Mouse (Mus musculus): Measurements from ENCODE around the gene Wnt1. TPM values are rescaled to one million over a fixed set of nuclear protein-coding genes. Genes with fewer than 3 reads are reported as not detected.

Gene Wnt1
- polyA plus RNA-seq, 1 experiment = 0.04 TPM

DNA sequence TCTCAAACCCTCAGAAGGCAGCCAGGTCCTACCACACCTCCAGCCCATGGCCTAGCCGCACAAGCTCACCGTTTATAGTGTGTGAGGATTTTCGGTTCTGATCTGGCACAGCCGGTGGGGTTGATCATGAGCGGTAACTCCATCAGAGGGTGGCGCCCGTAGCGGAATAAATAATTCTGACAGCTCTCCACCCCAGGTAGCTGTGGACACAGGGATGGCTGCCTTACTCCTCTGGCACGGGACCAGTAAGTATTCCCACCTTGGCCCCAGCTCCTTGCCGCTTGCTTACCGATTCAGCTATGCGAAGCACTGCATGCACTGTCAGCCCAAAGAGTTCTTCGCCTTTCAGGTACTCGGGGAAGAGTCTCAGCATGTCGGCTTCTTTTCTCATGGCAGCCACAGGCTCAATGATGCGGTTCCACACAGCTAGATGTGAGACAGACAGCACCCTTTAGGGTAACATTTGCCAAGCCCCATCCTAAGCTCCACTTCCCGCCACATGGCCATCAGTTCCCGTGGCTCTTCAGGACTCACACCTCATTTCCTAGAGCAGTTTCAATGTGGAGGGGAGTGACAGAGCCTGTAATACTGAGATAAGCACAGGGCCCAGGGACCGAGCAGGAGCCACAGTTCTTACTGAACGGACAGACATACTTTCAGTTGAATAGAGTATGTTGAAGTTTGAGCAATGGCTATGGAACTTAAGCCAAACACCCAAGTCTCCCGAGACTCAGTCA is 47.5 kb downstream of the Wnt1 start:
- DNase-seq (ENCODE audit: low spot score) = no peak

GRCm38 (mm10) chr15:98837743-98838103 is 48.1 kb downstream of the Wnt1 start:
- DNase-seq (ENCODE audit: low spot score) = no peak

DNA sequence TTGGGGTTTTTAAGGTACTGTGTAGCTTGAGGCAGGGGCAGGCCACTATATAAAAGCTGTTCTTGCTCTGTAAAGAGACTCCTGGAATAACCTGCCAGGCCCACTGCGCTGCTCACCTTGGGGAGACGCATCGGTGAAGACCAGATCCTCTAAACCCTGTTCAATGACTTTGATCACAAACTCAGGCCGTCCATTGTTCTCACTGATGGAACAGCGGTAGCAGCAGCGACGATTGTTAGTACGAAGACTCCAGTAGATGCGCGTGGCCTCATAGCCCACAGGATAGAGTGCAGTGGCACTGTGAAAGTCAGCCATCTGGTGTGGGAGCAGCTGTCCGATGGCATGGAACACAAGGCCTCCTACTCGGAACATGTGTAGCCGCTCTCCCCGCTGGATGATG is 49.5 kb downstream of the Wnt1 start:
- no peak for DNase-seq (ENCODE audit: low spot score)

DNA sequence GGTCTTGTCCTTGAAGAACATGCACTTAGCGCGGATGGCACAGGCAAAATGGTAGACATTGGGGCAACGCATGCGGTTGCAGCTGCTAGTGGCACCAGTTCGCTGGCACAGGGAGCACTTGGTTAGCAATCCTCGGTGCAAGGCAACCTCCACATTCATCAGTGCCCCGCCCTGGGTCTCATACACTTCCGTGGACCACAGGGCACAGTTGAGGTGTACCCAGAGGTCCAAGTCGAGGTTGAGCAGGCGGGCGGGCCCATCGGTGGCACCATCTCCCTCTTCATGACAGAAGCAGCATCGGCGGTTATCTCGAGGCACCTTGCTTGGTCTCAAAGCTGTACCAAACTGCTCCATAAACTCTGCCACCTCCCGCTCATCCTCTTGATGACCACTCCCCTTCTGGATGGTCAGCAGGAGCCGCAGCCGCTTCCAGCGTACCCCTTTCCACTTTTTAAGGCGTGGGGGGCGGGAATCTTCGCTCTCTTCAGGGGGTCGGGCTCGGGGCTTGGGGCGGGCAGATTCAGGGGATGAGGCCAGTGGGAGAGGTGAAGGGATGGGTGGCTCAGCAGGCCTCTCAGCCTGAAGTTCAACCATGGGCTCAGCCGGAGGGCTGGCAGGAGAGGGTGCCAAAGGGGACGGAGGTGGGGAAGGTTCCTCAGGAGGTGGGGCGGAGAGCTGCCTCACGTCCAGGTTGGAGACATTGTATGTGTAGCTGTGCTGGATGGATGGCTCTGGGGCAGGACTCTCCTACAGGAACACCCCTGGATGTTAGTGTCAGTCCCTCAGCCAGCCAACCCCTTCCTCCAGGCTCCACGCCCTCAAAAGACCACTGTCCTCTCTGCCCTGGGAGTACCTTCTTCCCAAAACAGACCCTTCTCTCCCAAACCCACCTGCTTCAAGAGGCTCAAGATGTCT is 50.3 kb downstream of the Wnt1 start:
- no peak for DNase-seq (ENCODE audit: low spot score)

Other genes with a start within 250 kb of the Wnt1 start
- 14.3 and 16.4 TPM in 2 replicates for gene Ccnt1, start 218.9 kb upstream of the Wnt1 start, polyA plus RNA-seq (2012; rRNA removed)
- gene 4930415O20Rik, start 218.9 kb upstream of the Wnt1 start, polyA plus RNA-seq (2012; rRNA removed) = not detected in 2 replicates
- 43.2 and 53.3 TPM in 2 replicates for gene Adcy6, start 179.8 kb upstream of the Wnt1 start, polyA plus RNA-seq (2012; rRNA removed)
- 75.2 and 79.8 TPM in 2 replicates for gene Cacnb3, start 159.0 kb upstream of the Wnt1 start, polyA plus RNA-seq (2012; rRNA removed)
- gene Ddx23, start 127.0 kb upstream of the Wnt1 start, polyA plus RNA-seq (2012; rRNA removed) = 34.0 and 45.1 TPM in 2 replicates
- 2.1 and 3.0 TPM in 2 replicates for gene Rnd1, start 112.4 kb upstream of the Wnt1 start, polyA plus RNA-seq (2012; rRNA removed)
- 3.1 and 4.5 TPM in 2 replicates for gene Ccdc65, start 81.7 kb upstream of the Wnt1 start, polyA plus RNA-seq (2012; rRNA removed)
- 11.7 and 15.9 TPM in 2 replicates for gene Fkbp11, start 61.7 kb upstream of the Wnt1 start, polyA plus RNA-seq (2012; rRNA removed)
- 74.0 and 79.1 TPM in 2 replicates for gene Arf3, start 26.6 kb upstream of the Wnt1 start, polyA plus RNA-seq (2012; rRNA removed)
- 4.0 and 6.8 TPM in 2 replicates for gene Wnt10b, start 11.7 kb upstream of the Wnt1 start, polyA plus RNA-seq (2012; rRNA removed)
- gene Ddn, start 19.6 kb downstream of the Wnt1 start, polyA plus RNA-seq (2012; rRNA removed) = 0.04 and 0.08 TPM in 2 replicates
- 83.1 and 89.5 TPM in 2 replicates for gene Prkag1, start 41.7 kb downstream of the Wnt1 start, polyA plus RNA-seq (2012; rRNA removed)
- 25.7 and 39.0 TPM in 2 replicates for gene Kmt2d, start 81.3 kb downstream of the Wnt1 start, polyA plus RNA-seq (2012; rRNA removed)
- gene Rhebl1, start 104.7 kb downstream of the Wnt1 start, polyA plus RNA-seq (2012; rRNA removed) = 10.2 and 12.4 TPM in 2 replicates
- 1.7 and 1.9 TPM in 2 replicates for gene Dhh, start 108.7 kb downstream of the Wnt1 start, polyA plus RNA-seq (2012; rRNA removed)
- 32.8 and 43.4 TPM in 2 replicates for gene Lmbr1l, start 128.4 kb downstream of the Wnt1 start, polyA plus RNA-seq (2012; rRNA removed)
- gene Tuba1b, start 144.7 kb downstream of the Wnt1 start, polyA plus RNA-seq (2012; rRNA removed) = 677 and 758 TPM in 2 replicates
- gene Gm49450, start 163.7 kb downstream of the Wnt1 start, polyA plus RNA-seq (2012; rRNA removed) = 0.30 and 0.38 TPM in 2 replicates
- gene Tuba1a, start 163.8 kb downstream of the Wnt1 start, polyA plus RNA-seq (2012; rRNA removed) = 279 and 332 TPM in 2 replicates
- gene Tuba1c, start 240.0 kb downstream of the Wnt1 start, polyA plus RNA-seq (2012; rRNA removed) = 94.8 and 129 TPM in 2 replicates